Mouse (Mus musculus): ENCODE measurements around the gene Phlpp1.

Gene Phlpp1

DNA sequence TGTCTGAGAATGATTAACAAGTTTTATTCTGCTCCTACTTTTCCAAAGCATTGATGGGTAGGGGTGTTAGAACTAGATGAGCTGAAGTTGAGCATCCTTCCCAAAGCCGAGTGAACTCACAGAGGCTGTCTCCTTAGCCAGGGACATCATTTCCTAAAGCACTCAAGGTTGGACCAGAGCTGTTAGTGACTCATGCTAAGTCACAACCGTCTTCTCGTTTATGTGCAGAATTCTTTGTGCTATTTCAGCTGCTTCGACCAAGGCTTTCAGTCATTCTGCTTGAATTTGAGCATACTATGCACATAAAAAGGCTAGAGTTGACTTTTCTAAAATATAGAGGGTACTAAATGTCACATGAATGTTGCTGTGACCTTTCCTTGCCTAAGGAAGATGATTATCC, 142.9 kb downstream of the Phlpp1 start:
- DNase-seq (ENCODE audit: low read depth, low spot score), result no peak

DNA sequence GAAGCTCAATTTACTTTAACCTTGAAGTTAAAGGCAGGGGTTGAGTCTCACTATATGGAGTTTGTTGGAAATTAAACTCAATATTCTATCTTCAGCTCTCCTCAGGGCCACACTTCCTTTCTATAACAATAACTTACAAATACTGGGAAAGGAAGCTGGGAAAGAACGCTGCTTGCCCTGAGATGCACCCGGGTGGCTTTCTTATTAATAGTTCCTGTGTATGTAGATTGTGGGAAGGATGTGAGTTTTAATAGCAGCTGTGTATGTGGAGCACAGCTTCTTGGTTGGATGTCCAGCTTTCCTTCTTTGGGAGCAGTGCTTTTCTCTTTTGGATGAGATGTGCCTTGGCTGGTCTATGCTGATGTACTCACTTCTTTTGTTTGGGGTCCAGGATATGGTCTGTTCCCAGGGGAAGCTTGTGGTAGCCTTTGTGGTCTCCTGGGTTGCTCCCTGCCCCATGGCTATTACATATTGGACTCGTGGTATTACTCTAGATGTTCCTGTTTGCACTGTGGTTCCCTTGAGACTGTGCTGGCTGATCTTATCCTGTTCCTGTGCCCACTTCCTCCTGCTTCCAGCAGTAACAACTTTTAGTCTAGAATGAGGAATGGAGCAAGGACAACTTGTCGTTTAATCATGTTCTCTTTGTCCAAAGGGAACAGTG, 145.2 kb downstream of the Phlpp1 start:
- no peak for DNase-seq (ENCODE audit: low read depth, low spot score)

DNA sequence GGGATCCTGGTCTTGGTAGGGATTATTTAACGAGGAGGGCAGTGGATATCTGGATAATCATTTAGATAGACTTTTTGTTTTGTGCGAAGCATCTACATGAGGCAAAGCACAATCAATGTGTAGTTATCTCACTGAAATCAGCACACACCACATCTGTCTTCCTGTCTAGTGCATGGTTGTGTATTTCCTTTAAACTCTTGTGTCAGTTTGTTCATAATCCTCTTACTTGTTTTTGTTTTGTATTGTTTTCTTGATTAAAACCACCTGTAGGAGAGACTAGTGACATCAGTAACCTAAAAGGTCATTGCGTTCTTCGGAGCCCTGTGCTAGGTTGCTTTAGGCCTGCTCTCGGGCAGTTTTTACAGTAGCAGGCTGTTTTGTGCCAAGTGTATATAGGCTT, 146.8 kb downstream of the Phlpp1 start:
- no peak for DNase-seq (ENCODE audit: low read depth, low spot score)

DNA sequence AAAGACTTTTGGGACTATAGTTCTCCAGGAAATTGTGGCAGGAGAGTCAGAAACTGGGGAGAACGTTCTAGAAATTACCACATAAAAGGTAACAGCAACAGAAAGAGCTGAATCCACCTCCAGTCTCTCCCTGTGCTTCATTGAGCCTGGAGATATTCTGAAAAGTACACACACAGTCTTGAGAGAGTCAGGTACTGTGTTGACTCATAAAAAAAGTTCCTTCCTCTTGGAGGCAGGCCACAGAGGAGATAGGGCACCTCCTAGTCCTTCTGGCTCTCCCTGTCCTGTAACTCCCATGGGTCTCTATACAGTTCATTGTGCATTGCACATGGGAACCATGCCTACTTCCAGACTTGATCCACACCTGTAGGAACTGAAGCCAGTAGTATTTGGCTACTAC, 149.0 kb downstream of the Phlpp1 start:
- DNase-seq (ENCODE audit: low read depth, low spot score), result no peak

DNA sequence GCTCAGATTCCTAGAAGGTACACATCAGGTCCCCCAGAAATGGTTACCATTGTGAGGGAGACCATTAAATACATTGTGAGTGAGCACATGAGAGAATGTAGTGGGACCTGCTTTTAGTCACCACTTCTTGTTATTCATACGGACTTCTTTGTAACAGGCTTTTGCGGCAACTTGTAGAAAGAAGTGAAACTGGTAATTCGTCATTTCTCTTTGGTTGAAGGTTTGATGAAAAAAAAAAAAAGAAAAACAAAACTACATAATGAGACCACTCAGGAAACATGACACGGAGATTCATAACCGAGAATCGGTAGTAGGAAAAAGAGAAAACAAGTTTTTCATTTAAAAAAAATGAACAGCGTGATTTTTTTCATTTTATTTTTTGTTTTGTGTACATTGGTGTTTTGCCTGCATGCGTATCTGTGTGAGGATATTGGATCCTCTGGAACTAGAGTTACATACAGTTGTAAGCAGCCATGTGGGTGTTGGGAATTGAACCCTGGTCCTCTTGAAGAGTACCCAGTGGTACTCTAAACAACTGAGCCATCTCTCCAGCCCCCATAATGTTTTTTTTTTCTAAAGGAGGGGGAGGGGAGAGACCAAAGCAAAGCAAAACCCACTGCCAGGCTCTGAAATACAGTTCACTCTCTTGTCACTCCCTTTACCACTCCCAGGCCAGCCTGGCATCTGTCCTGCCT, 150.0 kb downstream of the Phlpp1 start:
- no peak for DNase-seq (ENCODE audit: low read depth, low spot score)

DNA sequence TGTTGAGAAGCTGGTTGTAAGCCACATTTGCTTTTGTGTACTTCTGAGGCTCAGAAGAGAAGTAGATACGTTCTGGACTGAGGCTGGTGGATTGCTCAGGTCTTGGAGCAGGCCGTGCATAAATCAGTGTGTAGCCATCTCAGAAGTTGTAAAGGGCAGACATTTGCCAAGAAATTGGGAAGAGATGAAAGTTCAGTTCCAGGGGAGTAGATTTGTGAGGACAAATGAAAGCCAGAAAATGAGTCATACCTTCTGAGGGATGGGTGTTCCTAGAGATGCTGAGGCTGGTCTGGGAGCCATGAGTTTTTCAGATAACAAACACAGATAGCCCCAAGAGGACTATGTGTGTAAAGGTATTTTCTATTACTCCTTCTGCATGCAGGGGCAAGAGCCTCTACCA, 155.1 kb downstream of the Phlpp1 start:
- DNase-seq (ENCODE audit: low read depth, low spot score), result no peak

DNA sequence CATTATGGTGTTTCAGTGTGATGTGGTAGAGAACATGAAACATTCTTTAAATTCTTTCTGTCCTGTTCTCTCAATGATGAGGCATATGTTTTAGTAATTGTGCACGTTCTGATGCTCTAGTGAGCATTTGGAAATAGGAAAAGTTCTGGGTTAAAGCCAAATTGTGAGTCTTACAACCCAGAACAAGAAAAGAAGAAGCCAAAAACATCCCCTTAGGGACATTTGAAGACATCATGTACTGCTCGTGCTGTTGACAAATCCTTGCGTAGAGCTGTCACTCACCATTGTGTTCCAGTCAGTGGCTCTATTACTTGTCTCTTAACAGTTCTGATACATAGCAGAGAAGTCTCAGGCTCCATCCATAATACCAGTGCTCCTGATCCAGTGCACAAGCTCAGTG, 170.5 kb downstream of the Phlpp1 start:
- DNase-seq (ENCODE audit: low read depth, low spot score), result no peak

DNA sequence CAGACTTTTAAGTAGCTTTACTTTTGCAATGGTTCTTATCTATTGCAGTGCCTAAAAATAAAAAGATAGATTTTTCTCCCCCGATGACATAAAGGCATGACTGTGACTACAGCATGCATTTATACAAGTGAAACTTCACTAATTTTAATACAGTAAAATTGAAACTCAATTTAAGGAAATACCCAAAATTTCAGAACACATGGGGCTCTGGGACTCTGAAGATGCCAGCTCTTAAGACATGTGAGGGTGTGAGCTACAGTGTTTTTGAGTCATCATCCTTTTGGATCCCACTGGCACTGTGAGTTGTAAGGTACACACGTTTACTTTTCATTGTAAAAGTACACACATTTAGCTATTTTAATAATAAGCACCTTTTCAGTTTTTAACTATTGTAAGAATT, 173.7 kb downstream of the Phlpp1 start:
- no peak for DNase-seq (ENCODE audit: low read depth, low spot score)

DNA sequence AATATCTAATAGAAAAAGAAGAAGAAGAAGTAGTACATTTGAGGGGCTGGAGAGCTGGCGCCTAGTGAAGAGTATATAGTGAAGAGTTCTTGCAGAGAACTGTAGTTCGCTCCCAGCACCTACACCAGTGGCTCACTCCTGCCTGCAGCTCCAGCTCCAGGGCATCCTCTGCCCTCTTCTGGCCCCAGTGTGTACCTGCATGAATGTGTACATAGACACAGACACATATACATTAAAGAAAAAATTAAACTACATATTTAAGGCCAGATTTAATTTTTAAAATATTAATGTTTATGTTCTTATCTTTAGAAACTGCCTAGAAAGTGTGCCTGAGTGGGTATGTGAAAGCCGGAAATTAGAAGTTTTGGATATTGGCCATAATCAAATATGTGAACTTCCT, 175.2 kb downstream of the Phlpp1 start:
- DNase-seq (ENCODE audit: low read depth, low spot score), result peak; percentile 56

DNA sequence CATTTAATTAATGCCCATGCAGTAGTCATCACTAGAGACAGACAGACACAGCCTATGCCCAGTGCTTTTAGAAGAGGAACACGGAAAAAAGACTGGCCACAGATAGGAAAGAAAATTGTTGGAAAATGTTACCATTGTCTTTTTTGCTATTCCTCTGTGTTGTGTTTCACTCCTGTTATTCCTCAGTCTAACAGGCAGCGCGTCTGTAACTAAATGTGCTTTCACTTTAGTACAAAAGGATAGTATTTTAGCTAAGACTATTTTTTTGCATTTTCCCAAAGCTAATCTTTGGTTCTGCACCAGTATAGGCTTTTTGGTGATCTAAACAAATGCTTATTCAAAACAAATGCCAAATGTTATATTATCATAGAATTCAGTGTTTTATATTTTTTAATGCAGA, 177.6 kb downstream of the Phlpp1 start:
- no peak for DNase-seq (ENCODE audit: low read depth, low spot score)

DNA sequence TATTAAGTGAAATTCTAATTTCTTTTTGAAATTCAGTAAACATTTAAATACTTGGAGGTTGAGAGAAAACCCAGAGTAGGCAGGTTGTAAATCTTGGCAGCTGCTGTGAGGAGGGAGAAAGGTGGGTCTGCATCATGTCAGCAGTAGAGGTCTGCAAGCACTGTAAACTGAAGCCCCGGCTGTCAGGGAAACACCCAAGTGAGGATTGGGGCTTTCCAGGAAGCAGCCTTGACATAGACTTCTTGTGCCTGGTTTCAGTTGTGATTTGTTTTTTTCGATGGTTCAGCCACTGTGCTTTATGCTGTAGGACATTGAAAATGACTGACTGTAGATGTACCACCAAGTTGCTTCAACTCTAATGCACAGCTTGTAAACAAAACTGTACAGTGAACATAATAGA, 180.0 kb downstream of the Phlpp1 start:
- no peak for DNase-seq (ENCODE audit: low read depth, low spot score)

DNA sequence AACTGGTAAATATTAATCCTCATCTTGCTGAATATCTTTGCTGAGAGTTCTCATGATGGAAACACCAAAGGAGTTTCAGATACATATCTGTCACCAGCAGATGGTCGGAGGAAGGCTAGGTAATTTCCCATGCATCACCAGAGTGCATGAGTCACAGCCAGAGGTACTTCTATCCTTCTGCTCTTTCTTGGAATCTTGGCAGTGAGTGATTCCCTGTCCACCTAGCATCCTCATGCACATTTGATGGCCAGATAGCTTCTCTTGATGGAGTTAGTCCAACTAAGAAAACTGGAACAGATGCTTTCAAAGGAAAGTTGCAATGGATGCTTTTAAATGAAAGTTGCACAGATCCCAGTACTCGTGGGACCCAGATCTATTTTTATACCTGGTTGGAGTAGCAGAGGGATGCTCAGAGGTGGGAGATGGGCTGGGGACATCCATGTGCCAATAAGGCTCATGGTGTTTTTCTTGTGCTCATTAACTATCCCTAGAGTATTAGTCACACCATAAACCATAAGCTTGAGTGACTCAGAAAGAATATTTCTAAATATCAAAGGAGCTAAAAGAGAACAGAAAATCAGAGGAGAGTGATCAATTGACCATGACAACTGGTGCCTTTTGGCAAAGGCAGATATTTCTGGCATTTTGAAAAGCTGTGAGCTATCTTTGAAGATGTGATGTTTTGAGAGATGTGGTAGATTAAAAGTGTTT, 181.4 kb downstream of the Phlpp1 start:
- no peak for DNase-seq (ENCODE audit: low read depth, low spot score)

DNA sequence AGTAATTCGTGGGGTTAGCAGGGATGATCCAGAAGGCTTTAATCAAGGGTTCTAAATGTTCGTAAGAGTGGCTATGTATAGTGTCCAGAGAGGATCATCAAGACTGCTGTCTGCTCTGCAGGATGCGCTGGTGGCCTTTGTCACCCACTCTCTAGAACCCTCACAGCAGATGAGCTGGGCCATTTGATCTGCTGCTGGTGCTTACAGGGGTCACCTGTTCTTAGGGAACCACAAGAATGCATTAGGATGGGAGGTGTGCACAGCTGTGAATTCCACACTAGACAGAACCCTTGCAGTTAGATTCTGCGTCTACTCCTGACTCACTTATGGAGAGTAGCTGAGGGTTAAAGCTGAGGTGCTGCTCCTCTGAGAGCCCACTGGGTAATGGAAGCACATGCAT, 182.4 kb downstream of the Phlpp1 start:
- no peak for DNase-seq (ENCODE audit: low read depth, low spot score)

DNA sequence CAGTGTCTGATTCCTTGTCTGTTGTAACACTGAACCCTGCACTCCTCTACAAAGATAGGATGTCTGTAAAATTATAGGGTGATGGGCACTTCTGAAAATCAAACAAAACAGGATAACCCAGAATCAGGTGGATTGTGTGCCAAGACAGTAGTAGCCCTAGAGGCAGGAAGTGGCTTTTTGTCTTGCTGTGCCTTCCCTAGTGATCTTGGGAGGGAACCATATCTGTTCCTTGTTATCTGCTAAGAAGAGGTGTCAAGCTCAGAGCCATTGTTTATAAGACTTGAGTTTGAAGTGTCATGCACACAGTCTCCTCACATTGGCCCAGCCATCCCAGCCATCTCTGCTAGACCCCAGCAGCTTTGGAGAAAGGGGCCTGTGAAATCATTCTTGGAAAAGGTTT, 187.9 kb downstream of the Phlpp1 start:
- no peak for DNase-seq (ENCODE audit: low read depth, low spot score)

DNA sequence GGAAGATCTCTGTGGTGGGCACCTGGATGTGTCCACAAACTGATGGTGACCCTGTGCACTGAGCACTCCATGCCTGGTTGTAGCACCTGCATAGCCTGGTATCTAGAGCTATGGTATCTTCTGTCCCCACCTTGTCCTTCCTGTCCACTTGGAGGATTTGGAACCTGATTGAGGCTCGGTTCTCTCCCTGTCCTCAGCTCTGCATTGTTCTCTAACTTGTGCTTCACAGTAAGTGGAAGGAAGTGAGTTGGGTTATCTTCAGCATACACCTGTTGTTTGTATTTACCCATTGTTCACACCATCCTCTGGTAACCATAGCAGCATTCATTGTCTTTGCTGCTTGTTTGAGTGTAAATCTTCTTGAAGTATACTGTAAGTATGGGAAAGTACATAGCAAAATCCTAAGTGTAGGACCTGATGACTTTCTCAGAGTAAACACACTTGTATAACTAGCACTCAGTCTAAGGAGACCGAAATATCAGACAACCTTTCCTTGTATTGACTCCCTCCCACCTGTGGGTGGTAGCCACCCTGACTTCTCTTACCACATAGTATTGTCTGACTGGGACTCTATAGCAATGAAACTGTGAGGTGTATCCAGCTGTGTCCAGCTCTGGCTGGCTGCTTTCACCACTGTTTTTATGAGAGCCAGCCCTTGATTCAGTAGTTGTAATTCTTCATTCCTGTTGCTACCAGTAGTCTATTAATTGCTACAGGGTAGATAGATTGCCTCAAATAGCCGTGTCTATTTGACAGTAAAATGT, 191.5 kb downstream of the Phlpp1 start:
- DNase-seq (ENCODE audit: low read depth, low spot score), result no peak

DNA sequence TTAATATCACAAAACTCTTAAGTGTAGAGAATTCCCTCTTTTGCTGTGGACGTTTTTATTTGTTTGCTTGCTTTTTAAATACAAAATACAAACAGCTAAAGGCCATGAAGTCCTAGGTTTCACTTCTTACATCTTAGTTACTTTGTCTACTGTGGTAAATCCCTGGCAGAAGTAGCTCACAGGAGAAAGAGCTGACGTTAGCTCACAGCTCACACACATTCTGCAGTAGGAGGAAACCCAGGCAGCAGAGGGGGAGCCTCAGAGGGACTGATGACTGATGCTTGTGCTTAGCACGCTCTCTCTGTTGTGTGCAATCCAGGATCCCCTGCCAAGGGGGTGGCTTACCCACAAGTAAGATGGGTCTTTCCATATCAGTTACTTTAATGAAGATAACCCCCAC, 197.8 kb downstream of the Phlpp1 start:
- DNase-seq (ENCODE audit: low read depth, low spot score), result no peak

DNA sequence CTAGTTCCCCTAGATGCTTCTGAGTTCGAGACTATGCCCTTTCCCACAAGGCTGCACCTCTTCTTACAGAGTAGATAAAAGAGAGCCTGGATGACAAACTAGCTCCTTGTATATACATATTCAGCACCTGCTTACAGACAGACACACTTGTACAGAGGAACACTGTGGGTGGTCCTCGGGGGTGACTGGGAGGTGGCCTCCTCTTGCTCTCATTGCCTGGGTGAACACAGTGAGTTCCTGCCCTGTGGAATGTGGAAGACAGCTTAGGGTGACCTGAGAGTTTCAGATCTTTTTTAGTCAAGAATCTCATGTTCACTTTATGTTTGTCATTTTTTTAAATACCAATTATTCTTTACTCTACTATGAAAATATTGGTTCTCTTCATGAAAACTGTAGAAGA, 200.9 kb downstream of the Phlpp1 start:
- peak; percentile 14 for DNase-seq (ENCODE audit: low read depth, low spot score)

DNA sequence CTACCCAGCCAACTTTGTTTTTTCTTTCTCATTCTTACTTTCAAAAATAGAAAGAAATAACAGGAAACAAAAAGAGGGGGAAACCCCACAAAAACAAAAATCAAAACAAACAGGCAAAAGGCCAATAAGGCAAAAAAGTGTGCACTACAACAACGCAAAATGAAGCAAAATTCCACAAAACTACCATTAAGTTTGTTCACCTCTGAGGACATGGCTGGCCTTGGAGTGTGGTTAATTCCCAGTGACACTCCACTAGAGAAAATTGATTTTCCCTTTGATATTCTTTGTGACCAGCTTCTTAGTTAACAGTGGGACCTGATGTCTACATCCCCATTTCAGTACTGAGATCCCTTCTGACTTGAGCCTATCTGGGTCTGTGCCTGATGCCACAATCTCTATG, 202.1 kb downstream of the Phlpp1 start:
- DNase-seq (ENCODE audit: low read depth, low spot score), result no peak

DNA sequence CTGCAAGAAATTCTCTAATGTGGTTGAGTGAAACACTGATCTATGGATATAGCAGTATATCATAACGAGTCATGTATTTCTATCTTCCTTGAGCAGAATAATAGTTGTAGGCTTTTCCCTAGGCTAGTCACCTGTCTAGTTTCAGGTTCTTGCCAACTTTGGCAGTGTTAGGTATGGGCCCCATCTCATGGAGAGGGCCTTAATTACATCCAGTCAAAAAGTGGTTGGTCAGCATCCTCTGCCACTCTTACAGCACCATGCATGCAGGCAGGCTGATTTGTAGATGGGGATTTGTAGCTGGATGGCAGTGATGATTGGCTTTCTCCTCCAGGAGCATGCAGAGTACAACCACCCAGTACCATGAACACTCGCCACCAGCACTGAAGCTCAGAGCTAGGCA, 202.7 kb downstream of the Phlpp1 start:
- DNase-seq (ENCODE audit: low read depth, low spot score), result no peak

DNA sequence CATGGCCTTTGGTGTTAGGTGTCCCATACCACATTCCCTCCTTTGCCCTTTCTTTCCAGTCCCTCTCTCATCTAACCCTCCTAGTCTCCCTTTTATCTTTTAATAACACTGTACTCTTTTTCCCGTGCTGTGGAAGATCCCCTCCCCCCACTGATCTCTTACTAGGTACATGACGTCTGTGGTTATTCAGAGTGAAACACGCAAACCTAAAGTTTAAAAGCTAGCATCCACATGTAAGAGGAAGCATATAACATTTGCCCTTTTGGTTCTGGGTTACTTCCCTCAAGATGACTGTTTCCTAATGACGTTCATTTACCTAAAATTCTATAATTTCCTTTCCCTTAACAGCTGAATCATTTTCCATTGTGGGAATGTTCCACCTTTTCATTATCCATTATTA, 203.4 kb downstream of the Phlpp1 start:
- no peak for DNase-seq (ENCODE audit: low read depth, low spot score)

DNA sequence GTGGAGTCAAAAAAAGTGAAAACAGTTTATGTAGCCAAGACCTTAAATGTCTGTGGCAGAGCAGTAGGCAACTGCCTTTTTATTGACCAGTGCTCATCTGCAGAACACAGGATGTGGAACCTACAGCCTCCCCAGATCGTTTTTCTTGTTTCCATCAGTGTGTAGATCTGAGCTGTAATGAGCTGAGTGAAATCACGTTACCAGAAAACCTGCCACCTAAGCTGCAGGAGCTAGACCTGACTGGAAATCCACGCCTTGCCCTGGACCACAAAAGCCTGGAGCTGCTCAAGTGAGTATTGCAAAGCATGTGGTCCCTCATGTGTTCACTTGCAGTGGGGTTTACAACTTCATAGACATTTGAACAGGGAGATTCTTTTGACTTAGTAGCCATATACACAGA, 204.5 kb downstream of the Phlpp1 start:
- DNase-seq (ENCODE audit: low read depth, low spot score), result no peak

DNA sequence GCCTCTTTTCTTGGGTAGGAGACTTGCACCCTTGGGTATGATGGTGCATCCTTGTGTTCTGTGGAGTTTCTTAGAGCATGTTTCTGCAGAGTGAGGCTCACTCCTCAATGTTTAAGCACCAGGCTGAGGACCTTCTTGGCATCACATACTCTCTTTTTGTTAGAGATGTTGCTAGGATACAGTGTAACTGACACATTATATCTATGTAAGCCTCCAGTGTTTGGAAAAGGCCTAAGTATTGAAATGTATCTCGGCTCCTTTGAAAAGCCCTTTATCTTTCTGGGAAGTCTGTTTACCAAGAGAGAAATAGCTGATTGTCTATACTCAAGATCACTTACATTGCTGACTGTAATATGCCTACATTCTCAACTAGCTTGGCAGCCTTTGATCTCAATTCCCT, 208.9 kb downstream of the Phlpp1 start:
- no peak for DNase-seq (ENCODE audit: low read depth, low spot score)
